Mouse (Mus musculus): Measurements from ENCODE around the gene Bbc3.
A peak's percentile ranks its signal among the peaks of the same experiment; 100 is the strongest.

Gene Bbc3

DNA sequence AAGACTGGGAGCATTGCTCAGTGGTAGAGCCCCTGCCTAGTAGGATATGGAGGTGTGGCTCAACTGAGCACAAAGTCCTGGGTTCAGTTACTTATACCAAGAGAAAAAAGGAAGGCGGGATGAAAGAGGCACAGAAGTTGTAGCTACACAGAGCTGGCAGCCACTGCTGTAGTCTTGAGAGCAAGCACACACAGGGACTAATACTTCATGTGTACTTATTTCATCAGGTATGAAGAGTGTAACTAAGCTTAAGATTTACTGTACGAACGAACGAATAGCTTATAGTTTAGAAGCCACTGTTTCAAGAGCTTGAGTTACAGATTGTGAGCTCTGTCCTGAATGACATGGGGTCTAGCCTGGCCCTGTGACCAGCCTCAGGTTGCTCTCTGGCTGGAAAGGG, 11.0 kb downstream of the Bbc3 start:
- DNase-seq = no peak

DNA sequence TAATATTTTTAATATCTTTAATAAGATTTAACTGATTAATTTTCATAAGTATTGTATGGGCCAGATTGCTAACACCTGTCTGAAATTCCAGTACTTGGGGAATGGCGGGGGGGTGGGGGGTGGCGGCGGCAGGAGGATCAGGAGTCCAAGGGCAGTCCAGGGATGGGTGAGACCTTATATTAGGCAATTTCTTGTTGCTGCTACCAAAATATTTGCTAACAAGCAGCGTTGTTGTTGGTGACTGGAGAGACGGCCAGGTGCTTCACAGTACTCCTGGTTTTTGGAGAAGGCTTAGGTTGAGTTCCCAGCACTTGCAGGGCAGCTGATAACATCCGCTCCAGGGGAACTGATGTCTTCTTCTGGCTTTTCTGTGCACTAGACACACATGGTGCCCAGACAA, 12.3 kb downstream of the Bbc3 start:
- no peak for DNase-seq

DNA sequence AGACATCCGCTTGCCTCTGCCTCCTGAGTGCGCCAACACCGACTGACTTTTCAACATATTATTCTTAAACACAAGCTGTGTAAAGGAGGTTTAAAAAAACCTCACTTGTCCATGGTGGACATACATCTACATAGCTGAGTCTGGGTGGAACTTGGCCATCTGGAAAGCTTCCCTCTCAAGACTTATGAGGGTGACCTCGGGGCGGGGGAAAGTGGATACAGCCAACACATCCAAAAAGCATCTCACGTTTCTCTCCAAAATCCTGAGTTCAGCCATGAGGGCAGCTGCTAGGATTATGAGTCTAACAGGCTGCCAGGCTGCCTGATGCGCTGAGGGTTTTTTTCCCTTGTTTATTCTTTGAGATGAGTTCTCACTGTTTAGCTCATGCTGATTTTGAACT, 16.5 kb downstream of the Bbc3 start:
- DNase-seq = no peak

DNA sequence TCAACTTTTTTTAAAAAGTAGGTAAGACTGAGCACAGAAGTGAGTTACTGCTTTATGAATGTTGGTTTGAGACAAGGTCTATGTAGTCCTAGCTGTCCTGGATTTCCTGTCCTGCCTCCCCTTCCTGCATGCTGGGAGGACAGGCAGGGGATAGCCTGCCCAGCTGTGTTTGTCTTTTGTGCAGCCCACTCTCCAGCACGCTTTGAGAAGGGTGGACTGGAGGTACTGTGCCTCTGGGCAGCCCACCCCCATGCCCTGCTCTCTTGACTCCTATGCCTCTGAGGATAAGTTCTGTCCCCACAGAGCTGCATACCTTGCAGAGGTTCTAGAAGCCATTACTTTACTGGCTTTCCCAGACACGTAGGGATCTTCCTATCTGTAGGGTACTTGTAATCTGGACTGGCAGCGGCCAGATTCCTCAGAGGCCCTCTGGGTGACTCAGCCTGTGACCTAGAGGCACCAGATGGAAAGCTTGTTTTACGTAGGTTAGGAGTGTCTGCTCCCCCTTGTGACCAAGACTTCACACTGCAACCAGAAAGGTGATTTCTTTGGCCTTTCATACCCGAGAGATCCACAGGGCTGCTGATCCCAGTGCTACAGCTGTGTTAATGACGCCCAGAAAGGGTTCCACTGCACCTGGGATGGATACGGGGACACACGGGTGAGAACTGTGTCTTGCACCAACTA, 17.9 kb downstream of the Bbc3 start:
- peak; percentile 65 for DNase-seq

DNA sequence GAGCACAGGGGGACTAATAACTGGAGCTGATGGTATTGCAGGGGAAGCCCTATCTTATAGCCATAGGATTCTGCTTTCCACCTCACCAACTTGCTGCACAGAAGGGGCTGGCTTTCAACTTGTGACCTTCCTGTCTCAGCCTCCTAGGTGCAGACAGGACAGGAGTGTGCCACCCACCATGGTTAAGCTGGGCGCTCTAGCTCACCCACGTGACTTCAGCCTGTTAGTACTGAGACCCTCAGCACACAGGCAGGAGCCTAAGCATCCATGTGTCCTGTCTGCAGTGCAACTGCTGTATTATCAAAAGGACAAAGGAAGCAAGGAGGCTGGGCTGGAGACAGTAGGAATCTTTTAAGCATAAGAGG, 18.4 kb downstream of the Bbc3 start:
- no peak for DNase-seq

DNA sequence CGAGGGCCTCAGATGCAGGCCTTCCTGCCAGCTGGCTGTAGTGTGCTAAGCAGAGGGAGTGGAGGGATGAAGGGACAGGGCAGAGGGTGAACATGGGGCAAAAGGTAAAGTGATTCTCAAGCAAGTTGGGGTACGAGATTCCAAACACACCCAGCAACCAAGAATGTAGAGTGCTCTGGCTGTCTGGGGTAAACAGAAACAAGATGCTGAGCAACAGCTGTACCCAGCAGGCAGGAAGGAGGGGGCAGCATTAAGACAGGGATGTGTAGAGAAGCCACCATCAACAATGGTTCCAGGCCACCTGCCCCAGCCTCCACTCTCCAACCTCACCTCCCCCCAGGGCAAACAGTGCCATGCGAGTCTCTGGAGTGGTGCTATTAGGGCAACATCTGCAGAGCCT, 21.0 kb downstream of the Bbc3 start:
- no peak for DNase-seq

DNA sequence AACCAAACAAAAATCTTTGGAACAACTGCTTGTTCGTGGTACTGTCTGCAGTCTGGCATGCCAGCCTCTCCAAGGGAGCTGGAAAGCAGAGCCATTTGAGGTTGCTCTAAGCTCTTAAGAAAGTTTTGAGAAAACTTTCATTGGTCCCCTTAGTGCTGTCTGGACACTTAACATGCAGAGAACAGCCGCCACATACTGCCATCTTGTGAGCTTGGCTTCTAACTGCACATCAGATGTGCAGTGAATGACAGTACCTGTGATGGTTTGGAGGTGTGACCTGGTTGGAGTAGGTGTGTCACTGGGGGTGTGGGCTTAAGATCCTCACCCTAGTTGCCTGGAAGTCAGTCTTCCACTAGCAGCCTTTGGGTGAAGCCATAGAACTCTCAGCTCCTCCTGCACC, 29.5 kb downstream of the Bbc3 start:
- peak; percentile 19 for DNase-seq

DNA sequence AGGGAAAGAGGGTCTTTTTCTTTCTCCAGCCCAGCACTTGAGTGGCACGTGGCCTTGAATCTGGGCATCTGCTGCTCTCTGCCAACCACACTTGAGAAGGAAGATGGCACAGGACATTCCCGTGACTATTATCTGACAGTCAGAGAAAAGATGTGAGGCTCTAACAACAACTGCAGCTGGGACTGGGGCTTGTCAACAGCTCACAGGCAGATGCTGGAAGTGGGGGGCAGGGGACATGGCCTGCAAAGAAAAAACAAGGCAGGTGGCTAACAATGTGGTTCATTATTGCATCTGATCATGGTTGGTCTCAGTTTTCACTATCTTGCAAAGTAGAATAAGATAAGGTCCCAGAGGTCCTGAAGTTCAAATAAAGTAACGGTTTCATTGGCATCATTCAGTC, 36.4 kb downstream of the Bbc3 start:
- no peak for DNase-seq

DNA sequence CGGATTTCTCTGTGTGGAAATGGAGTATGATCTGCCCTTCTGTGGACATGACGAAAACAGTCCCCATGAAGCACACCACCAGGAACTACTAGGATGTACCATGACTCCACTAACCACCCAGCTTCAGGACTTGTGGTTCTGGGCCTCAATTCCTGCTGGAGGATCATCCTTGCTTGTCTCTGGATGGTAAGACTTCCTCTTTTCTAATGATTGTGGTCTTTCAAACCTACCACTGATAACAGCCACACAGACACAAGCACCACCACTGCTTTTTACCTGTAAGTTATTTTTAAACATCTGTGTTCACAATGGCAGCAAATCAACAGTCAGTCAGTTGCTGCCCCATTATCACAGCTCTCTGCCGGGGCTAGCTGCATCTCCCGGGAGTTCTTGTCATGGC, 37.1 kb downstream of the Bbc3 start:
- DNase-seq = no peak

DNA sequence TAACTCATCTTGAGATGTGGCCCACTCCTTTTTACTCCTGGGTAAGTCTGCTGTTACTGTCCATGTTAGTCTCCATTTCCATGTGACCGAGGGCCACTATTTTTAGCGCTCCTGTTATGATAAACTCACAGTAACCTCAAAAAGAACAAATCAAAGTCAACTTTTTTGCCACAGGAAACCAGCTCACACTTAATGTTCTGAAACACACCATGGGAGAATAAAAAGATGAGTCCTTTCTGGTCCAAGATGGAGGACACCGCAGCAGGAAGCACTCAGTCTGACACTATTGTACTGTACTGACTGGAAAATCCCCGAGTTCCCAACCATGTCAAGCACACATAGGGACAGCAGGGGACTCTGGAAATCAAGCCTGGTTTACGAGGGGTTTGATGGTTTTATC, 41.8 kb downstream of the Bbc3 start:
- DNase-seq = no peak

DNA sequence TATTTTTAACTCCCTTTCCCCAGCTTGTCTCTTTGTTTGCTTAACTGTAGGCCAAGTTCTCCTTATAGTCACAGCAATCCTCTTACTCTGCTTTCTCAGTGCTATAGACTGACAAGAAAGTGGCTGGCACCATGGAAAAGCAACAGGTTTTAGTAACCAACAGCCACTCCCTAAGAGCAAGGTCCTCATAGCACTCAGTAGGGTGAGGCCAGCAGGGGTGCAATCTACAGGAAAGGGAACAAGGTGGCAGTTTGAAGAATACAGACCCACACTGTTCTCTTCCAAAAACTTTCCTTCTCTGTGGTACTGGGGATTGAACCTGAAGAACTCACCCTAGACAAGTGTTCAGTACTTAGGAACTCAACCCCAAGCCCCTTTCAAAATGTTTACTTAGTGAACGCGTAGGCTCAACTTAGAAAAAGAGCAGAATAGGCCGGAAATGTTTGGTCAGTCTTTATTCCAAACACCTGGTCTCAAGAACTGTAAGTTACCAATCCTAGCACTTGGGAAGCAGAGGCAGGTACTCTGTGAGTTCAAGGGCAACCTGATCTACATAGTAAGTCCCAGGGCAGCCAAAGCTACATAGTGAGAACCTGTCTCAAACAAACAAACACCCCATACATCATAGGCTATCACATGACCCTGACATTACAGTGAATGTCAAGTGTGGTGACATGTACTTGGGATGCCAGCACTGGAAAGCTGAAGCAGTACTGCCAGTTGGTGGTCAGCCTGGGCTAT, 47.8 kb downstream of the Bbc3 start:
- no peak for DNase-seq

DNA sequence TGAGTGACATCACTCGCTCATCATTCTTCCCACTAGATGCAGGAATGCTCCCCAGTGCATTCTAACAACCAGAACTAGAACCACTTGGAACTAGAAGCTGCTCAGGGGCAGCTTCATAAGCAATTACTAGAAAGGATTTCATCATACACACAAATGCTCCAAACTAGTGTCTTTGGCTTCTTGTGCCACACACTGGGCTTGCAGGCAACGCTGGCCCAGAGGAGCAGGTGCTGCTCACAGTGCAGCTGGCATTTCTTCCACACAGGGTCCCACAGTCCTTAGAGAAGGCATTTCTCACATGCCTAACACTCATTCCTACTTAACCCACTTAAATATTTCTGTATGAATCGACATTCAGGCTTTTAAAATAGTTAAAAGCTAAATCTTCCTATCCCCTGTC, 49.4 kb downstream of the Bbc3 start:
- DNase-seq = no peak

DNA sequence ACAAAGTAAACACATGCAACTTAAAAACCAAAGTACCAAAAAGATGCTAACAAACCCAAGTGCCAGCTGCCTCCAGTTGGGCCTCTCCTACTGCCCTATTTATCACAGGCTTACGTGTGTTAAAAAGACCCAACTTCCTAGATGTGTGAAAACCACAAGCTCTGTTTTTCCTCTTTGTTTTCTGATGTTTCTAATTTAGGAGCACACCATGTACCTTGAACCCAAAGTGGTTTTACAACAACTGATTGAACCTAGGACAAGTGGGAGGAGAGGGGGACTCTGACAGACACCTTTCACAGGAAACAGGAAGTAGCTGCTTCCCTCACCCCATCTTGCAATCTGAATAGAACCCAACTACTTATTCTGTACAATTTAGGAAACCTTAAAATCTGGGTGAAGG, 56.1 kb downstream of the Bbc3 start:
- DNase-seq = peak; percentile 50

DNA sequence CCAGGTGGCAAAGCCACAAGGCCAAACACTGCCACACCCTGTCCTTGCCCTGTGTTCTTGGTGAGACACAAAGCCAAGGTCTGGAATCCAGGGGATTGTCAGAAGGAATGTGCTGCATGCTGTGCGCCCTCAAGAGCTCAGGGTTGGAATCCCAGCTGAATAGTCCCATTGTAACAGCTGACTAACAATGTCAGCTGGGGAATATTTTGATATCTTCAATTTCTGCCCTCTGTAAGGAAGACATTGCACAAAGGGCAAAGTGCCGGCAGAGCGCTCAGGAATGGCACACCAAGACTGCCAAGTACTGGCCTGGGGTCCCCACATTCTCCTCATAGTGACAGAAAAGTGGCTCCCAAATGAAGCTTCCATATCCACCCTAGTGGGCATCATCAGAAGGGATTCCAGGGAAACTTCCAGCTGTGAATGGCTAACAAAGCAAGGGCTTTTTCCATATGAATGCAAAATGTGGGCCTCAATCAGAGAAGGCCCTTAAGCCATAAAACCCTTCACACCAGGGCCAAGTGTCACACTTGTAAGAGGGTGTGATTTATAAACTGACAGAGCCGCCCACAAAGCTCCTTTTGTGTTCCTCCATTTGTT, 56.8 kb downstream of the Bbc3 start:
- no peak for DNase-seq

DNA sequence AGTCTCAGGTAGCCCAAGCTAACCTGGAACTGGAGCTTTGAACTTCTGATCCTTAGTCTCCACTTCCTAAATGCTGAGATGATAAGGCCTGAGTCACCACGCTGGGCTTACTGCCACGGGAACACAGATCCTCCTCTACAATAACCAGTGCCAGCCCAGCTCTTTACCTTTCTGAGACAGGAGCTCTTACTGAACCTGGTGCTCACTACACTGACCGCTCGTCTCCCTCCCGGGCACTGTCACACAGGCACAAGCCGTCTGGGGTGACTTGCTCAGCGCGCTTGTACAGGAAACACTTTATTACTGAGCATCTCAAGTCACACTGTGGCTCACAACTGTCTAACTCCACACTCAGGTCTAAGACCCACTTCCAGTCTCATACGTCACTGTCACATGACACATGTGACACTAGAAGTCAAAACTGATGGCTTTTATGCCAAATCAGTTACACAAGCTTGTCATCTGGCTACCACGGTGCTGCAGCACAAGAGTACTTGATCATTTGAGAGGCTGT, 58.0 kb downstream of the Bbc3 start:
- no peak for DNase-seq

DNA sequence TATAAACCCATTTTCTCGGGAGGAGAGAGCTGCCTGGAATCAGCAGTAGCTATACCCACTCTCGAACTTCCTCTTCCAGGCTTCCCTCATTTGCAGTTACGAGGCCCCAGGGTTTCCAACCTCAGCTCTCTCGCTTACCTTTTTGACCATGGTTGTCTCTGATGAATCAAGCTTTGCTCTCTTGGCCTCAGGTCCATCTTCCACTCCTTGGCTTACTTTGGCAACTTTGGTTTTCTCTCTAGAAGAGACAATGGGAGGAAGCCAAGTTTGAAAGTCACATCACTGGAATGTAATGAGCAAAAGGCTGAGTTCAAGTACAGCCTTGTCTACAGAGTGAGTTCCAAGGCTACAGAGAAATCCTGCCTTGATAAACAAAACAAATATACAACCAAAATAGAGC, 58.5 kb downstream of the Bbc3 start:
- DNase-seq = no peak

All from thymus, postnatal 14 days (tissue).